Mouse (Mus musculus): Measurements from ENCODE around the gene Nup210l.

GRCm38 (mm10) chr3:90258521-90258920, 154.6 kb downstream of the Nup210l start:
- no peak for TF ChIP-seq GATA1 (IDR thresholded peaks at IDR 0.05; ENCODE audit: borderline replicate concordance, low read length)
- no peak for TF ChIP-seq FLI1 (IDR thresholded peaks at IDR 0.05; ENCODE audit: low read length)
